Mouse (Mus musculus) monocyte, adult 2 months (primary cell): ENCODE data around the gene Ankrd39.

Experiments used
- DNase-seq, 2 experiments: peaks; one replicate each; pipeline ENCODE4 v3.0.0; 2022; ENCODE audit warnings: low spot score in 2 of 2, low read depth in 1 of 2

The Ankrd39 gene

DNA sequence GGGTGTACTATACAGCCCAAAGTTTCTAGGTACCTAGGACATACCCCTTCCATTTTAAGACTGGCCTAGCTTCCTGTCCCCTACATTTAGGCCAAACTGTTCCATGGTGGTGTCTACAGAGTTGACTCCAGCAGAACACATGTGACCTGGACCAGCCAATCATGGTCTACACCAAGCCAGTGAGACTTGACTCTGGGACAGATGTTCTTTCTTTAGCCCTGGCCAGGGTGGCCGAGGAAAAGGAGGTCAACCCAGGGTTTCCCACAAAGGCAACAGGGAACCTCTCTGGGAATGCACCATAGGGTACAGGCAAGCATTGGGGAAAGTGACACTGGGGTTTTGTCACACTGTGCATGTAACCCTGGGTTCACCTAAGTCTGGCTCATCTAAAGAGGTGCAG lies 25.5 kb upstream of the Ankrd39 start:
- DNase-seq, result no peak

DNA sequence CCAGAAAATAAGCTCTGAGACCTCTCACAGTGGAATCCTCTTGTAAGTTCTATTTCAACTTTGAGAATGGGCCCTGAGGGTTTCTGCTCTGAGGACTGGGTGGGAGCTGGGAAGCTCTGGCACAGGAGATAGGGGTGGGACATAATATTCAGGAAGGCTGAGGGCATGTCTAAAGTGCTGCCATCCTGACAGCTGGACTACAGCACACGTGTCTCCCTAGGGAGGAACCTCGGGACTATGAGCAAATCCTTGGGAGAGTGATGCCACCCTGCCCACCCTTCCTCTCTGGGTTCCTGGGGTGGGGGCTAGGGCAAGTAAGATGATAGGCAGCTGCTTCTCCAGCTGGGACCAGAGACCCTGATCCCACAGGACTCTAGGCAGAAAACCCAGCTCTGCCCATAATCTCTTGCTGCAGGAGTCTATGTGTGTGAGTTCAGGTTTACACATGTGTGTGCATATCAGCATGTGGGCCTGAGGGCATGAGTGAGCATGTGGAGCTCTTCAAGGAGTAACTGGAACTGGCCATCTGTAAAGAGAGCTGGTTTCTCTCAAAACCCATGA lies 25.0 kb upstream of the Ankrd39 start:
- DNase-seq, result no peak

DNA sequence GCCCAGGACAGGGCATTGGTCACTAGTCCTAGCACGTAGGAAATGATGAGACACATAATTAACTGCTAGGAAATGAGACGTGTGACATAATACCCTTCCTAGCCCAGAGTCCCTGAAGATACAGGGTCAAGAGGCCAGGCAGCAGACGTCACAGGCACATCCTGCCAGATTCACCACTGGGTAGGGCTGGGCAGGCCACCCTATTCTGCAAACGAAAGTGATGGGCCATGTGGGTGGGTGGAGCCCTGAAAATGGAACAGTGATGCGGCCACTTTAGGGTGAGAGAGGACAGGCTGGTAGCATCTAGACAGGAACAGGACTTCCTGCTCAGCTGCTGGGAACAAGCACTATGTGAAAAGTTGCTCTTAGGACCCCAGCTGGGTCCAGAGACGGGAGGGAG lies 24.4 kb upstream of the Ankrd39 start:
- DNase-seq, result peak; percentile 55 to 64

DNA sequence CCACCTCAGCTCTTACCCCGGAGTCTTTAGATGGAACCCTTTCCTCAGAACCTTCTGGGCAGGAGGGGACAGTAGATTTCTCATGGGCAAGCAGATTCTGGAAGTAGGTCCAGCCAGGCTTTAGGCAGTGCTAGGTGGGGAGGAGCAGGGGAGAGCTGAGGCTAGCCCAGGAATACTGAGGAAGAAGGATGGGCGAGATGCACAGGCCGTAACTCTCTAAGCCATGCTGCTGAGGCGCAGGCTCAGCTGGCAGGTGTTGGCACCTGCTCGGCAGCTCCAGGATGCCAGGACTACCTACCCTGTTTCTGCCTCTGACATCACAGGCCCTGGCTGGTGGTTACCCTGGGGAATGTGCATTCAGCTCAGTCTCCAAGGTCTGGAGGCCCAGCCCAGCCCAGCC lies 23.1 kb upstream of the Ankrd39 start:
- no peak for DNase-seq

DNA sequence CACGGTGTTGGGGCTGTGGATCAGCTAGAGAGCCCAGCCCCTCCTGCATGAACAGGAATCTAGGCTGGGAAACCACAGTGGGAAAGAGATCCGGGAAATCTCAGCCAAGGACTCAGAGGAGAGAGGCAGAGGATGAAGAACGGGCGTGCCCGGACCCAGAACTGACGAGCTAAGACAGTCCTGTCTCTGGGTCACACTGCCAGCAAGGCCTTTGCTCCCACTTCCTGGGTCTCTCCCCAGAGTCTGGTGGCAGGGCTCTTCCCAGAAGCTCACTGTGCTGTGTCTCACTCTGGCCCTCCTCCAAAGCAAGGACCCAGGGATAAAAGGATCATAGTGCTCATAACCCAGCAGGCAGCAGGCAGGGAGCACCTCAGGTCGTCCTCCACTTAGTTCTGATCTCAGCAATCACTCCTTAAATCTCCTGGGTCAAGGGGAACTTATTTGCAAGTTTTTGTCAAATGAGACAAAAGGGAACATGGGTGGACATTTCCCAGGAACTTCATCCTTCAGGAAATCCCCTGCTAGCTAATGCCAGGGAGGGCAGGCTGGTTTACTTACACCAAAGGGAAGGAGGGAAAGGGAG lies 22.5 kb upstream of the Ankrd39 start:
- DNase-seq, result no peak

DNA sequence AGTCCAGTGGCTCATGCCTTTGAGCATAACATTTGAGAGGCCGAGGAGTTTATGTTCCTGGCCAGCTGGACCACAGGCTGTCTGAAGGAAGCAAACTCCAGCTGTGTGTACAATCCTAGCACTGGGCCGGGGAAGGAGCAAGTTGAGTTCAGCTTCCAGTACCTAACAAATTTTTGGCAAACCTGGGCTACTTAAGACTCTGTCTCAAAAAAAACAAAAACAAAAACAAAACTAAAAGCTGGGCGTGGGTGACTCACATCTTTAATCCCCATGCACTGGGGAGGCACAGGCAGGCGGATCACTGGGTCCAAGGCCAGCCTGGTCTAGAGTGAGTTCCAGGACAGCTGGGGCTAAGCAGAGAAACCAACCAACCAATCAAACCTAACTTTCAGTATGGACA lies 21.5 kb upstream of the Ankrd39 start:
- DNase-seq, result no peak

DNA sequence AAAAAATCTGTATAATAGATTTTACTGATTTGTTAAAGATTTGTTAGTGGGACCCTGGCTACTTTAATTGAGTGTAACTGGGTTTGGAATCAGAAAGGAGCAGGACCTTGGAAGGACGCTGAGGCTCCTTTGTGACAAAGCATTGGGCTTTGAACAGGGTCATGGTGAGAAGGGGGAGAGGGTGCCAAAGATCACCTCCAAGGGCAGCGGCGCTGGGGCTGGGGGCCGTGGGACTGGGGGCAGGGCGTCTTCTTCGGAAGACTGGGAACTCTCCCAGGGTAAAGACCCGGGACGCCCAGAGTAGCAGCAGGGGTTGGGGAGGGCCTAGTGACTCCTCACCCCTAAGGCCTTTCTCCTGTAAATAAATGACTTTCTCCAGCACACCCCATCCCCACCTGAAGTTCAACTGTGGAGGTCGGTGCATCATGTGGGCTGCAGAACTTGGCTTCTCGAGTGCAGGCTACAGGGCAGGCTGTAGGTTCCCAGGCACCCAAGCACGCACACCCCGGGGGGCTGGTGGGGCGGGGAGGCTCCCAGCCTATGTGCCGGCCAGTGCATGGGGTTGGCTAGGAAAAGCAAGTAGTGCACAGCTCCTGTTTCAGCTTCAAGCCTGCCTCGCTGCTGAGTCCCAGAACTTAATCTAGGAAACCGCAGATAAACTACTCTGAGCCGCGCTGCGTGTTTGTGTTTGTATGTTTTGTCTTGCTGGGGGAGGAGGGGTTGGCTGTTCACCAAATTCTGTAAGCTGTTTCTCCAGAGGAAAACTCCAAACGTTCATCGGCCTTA lies 20.8 kb upstream of the Ankrd39 start:
- no peak for DNase-seq

DNA sequence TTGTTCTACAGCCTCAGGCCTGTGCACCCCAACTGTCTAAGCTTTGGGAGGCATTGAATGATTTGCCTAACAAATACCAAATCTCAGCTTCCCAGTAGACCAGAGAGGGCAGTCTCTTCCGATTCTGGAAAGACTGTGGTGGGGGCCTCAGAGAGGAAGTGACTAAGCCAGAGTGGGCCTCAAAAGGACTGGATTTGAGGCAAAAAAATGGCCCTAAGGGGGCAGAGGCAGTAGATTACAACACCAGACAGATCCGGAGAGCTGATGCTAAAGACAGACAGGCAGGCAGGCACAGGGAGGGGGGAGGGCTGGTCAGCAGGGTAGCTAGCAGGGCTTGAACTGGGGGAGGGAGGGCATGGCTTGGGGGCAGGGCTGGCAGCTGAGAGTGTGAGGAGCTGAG lies 19.2 kb upstream of the Ankrd39 start:
- DNase-seq, result no peak

DNA sequence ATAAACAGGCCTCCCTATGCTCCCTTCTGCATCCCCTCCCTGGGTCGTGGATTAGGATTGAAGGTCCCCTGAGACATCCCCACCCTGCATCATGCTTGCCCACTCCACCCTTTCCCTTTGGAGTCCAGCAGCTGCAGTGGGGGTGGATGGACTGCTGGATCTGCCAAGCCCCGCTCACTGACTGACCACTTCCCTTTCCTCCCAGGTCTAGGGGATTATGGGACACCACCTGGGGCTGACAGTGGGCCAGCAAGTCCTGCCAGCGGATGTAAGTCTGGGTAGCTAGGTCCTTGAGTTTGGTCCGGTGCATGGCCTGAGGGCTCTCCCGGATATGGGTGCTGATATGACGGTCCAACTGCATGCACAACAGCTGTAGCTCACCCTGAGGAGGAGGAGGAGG lies 16.9 kb upstream of the Ankrd39 start:
- DNase-seq, result no peak

DNA sequence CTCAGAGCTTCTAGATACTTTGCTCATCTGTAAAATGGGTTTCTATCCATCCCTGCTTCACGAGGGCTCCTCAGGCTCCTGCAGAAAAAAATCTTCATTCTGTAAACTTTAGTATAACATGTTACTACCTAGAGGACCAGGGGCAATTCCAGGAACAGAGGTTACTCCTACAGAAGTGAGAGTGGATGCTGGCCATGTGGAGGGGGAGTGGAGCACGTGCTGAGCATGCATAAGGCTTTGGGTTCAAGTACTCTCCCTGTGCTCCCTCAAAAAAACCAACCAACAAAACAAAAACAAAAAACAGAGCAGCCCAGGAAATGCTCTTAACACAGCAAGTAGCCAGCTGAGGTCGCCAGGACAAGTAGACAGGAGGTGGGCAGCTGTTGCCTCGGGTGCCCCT lies 16.4 kb upstream of the Ankrd39 start:
- DNase-seq, result no peak

DNA sequence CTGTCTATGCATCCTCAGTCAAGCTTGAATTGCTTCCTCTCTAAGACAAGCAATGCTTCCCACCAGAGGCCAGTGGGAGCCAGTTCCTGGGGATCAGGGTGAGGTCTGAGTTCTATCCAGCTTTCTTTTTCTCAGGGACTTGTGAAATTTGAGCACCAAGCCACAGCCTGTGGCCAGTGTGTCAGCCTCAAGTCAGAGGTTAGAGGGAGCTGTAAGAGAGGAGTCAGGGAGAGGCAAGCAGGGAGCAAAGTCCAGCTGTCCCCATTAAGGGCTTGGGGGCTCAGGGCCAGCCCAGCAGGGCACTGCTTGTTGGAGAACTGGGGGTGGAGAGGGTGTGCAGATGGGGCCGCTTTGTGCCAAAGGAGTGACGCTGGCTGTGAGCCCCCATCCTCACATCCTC lies 16.0 kb upstream of the Ankrd39 start:
- DNase-seq, result no peak

DNA sequence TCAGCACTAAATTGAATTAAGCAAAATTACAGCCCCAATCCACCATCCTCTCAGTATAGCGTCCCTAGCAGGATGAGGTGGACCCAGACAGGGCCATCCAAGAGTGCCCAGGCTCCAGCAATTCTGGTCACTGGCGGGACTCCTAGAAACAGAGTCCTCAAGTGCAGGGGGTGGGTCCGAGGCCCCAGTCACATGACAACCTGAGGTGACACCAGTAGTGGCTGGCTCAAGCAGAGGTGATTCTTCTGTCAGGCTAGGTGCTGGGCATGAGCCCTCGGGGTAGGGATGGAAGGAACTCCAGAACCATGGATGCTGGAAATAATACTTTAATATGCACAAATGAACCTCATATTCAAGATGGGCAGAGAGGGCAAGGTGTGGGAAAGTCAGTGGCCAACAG lies 15.1 kb upstream of the Ankrd39 start:
- DNase-seq, result no peak

DNA sequence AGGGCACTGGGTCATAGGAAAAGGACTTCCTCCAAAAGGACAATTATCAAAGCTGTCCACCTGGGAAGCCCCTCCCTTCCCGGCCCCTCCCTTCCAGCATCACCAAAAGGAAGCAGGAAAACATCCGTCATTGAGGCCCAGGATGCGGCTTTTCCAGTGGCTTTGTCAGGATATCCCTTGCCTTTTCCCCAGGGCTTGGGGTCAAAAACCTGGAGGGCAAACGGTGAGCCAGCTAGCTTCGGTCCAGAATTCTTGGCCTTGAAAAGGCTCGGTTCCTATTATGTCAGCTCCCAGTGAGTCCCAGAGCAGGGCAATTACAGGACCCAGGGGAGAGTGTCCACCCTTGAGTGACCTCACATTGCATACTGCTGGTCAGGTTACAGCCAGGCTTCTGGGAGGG lies 13.7 kb upstream of the Ankrd39 start:
- no peak for DNase-seq

DNA sequence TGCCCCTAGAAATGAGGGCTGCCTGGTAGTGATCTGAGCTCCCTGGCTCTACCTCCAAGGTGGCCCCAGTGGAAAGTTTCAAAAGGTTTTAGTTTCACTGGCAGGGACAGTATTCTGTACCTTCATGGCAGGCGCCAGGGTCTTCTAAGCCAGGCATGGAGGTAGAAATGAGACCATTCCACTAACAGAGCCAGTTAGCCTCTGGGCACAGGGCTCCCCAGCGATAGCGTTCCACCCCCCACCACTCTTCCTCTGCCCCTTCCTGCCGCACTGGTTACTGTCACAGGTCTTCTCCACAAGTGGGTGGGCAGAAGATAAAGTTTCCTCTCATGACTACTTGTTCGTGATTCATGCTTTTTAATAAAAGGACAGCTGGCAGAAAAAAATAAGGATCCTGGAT lies 12.6 kb upstream of the Ankrd39 start:
- no peak for DNase-seq

DNA sequence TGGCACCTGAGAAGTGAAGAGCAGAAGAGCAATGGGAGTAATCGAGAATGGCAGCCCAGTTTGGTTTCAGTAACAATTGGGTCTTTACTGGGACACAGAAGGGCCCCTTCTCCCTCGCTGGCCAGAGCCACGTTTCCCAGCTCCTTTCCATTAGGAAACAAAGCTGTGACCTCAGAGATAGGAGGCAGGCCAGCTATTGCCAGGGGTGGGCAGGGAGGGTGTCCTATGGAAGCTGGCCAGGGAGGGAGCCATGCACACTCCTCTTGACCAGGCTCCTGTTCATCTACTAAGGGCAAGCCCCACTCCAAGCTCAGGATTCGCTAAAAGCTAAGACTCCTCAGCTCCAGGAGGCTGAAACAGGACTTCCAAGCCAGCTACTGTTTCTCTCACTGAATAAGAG lies 12.0 kb upstream of the Ankrd39 start:
- no peak for DNase-seq

DNA sequence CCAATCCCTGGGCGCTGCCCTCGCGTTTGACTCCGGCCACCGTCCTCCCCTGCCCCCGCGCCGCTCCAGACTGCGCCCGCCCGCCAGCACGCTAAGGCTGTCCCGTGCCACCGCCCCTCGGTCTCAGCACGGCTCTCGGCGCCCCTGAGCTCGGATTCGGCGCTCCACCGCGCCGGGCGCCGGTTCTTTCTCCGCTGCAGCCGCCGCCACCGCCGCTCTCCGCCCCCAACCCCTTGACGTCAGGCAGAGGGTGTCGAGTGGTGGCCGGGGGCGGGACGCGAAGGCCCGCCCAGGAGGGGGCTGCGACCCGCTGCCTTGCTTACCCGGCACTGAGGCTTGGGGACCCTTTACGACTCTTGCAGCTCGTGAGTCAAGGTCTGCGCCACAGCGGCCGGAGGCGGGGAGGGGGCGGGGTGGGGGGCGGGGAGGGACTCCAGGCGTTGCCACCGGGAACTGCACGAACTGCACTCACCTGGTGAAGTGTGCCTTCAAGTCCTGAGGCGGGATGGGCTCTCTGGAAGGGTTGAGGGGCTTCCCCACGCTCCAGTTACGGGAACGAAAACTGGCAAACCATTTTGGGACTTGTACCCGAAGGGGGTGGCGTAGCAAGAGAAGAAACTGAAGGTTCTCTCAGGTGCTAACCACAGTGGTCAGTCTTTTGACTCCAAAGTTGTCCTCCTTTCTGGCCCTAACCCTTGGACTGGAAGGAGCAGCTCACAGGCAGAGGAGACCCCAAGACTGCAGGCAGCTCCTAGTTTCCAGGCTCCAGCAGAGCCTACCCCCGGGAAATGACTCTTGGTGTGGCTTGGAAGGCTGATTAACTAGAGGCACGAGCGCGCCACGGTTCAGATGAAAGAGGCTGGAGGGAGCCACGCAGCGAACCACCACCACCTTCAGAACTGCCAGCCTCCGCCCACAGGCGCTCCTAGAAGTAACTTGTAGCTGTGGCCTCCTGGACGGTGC lies 11.1 kb upstream of the Ankrd39 start, which contains the start of gene Sema4c:
Gene Sema4c, minus strand, starts transcription at position 319 of the 963 bp plus-strand sequence.
- DNase-seq, result no peak

DNA sequence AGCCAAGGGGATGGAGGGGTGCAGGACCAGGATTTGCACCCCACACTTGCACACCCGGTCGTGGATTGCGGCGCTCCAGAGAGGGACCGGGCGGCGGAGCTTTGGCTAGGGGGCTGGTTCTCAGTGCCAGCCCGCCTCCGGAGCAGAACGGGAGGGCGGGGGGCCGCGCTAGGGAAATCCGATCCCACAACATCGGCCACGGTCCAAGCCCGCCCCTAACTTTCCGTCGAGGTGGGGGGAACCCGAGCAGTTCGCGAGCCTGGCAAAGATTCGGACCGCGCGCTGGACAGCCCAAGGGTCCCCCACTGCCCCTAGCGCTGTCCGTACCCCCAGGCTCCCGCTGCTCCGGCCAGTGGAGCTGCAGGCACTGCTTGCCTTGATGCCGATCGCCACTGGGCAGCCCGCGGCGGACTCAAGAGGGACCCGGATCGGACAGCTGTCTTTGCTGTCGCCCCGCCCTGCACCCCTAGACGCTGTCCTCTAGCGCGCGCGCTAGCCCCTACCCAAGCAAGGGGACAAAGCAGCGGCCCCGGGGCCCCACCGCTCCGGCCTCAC lies 10.3 kb upstream of the Ankrd39 start:
- DNase-seq, result no peak

DNA sequence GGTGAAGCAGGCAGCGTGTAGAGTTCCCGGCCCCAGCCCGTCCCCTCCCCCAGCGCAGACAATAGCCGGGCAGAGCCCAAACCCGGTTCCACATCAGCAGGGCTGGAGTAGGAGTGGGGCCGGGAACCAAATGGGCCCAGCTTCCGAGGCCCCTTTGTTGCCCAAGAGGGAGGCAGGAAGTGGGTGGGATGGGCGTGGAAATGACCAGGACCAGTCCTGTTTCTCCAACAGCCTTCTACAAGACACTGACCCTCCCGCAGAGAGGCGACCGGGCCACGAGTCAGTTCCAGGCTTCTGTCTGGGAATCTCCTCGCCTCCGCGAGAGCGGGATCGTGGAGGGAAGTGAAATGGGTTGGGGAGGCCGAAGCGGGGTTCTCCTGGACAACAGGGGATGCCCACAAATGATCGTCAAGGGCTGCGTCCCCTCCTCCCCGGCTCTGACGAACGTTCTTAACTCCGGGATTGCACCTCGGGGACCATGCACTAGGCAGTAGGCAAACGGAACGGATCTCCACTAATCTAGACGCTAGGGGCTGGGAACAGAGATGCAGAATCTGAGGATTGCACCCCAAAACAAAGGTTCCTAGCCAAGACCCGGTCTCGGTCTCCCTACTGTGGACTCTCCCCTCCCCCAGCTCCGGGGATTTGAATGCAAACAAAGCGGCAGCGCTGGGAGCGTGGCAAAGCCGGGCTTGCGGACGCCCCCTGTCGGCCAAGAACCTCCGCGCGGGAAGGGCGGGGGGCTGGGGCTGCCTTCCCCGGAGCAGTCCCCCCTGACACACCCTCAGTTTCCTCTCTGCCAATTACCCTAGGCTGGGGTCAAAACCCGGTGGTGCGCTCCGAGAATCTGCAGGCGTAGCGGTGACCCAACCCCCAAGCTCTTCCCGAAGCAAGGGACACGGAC lies 9.6 kb upstream of the Ankrd39 start:
- peak in 1 of 2 experiments; percentile 64 for DNase-seq

DNA sequence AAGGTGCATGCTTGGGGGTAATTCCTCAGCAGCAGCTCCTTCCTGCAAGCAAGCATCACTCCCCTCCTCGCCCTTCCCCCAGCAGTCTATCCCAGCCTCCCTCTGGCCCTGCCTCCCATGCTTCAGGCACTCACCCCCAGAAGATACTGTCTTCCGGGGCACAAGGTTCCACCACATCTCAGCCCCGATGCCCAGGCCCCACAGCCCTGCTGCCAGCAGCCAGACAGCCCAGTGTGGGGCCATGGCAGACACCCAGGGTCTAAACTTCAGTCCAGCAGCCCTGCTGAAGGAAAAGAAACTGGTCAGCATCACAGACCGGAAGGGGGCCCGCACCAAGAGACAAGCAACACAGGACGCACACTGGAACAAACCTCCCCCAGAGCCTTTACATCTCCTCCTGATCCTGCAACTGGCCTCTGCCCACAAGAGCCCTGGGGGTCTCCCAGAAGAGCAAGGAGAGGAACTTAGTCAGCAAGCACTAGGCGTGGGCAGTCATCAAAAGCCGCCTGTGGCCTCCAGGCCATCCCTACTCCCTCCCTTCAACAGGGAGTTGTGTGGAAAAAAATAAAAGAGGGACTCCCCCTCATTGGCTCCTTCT lies 8.7 kb upstream of the Ankrd39 start:
- DNase-seq, result no peak
